9 mouse cellular contexts compared by ENCODE assay signal in genomic region chr2:102052951-102053660, GRCm38 (mm10).
DNase-seq lines count a peak whose midpoint lies in the region; ATAC-seq and TF ChIP-seq lines count a peak whose summit lies in the region.
"Had no signal": no experiment of that assay in that cellular context is flagged by ENCODE, and none has a peak within 500 bp of the region (broad histone marks: within the 10 kb centered on the region; RNA-seq: fewer than 3 reads in every experiment).

No protein-coding gene starts in this region.

- peaks cover 10% of the 10 kb centered on the region for H3K4me1 ChIP-seq in liver, embryonic 12.5 days
- peaks cover 3% of the 10 kb centered on the region; the same call in 1 of the 2 replicates for H3K4me1 ChIP-seq in bone marrow, adult 2 months (ENCODE audit: control insufficient read depth, insufficient read depth, low read length)
- H3K4me1 ChIP-seq in neural tube, embryonic 15.5 days = peaks cover 28% of the 10 kb centered on the region

- no peak overlapping the region for H3K9ac ChIP-seq in liver, embryonic 12.5 days
- no peak overlapping the region for H3K9ac ChIP-seq in neural tube, embryonic 15.5 days (replicated peaks)
- H3K9ac ChIP-seq: neural tube, embryonic 12.5 days had no signal

- peak; percentile 27; the same call in 1 of the 2 replicates for ATAC-seq in liver, embryonic 12.5 days
- no peak; the same call in 1 of the 2 replicates for ATAC-seq in neural tube, embryonic 15.5 days (ENCODE audit: low FRiP score)

- no peak overlapping the region for H3K4me2 ChIP-seq in liver, embryonic 12.5 days
- H3K4me2 ChIP-seq in neural tube, embryonic 15.5 days = no peak overlapping the region
- H3K4me2 ChIP-seq: neural tube, embryonic 12.5 days had no signal

- no peaks in the 10 kb centered on the region for H3K9me3 ChIP-seq in liver, embryonic 12.5 days (replicated peaks)
- no peaks in the 10 kb centered on the region for H3K9me3 ChIP-seq in neural tube, embryonic 15.5 days (replicated peaks)
- H3K9me3 ChIP-seq: neural tube, embryonic 12.5 days had no signal

- no peak overlapping the region for H3K27ac ChIP-seq in liver, embryonic 12.5 days
- H3K27ac ChIP-seq in bone marrow, adult 2 months (ENCODE audit: control insufficient read depth, insufficient read depth, low read depth, low read length, poor library complexity) = 0 out of 2 replicates have a peak overlapping the region, but pooled peaks have one; percentile 6
- no peak overlapping the region; the same call in 1 of the 2 replicates for H3K27ac ChIP-seq in neural tube, embryonic 15.5 days (replicated peaks)
- H3K27ac ChIP-seq: neural tube, embryonic 12.5 days had no signal

- TF ChIP-seq CTCF in bone marrow, adult 2 months (IDR thresholded peaks at IDR 0.05; ENCODE audit: control insufficient read depth, insufficient read depth, low read length) = no peak

- H3K36me3 ChIP-seq in liver, embryonic 12.5 days = no peaks in the 10 kb centered on the region
- peaks cover 3% of the 10 kb centered on the region; the same call in 1 of the 2 replicates for H3K36me3 ChIP-seq in neural tube, embryonic 15.5 days

- no peak overlapping the region for H3K4me3 ChIP-seq in liver, embryonic 12.5 days
- H3K4me3 ChIP-seq in bone marrow, adult 2 months (replicated peaks; ENCODE audit: control insufficient read depth, low read depth, low read length) = no peak overlapping the region
- H3K4me3 ChIP-seq in neural tube, embryonic 15.5 days (replicated peaks) = no peak overlapping the region
- H3K4me3 ChIP-seq: neural tube, embryonic 12.5 days had no signal

- no peak for DNase-seq in liver
- DNase-seq in frontal cortex, postnatal 10 days (ENCODE audit: low spot score in 2 of 2) = peak; percentile 49 to 73
- DNase-seq in left cerebral cortex, adult 11 months (ENCODE audit: low spot score) = peak; percentile 61
- DNase-seq in right cerebral cortex, postnatal 10 days (ENCODE audit: low spot score in 2 of 2) = peak; percentile 71 to 87
- DNase-seq in natural killer cell, adult 2 months (ENCODE audit: low spot score in 2 of 2) = no peak

- WGBS in liver, embryonic 12.5 days (ENCODE audit: insufficient replicate concordance) = 60% methylated on average over 10 of the region's 10 CpGs
- WGBS in bone marrow, adult 2 months = 30% methylated on average over 10 of the region's 10 CpGs
- 78% methylated on average over 10 of the region's 10 CpGs for WGBS in neural tube, embryonic 15.5 days

- TF ChIP-seq POLR2A in bone marrow, adult 2 months (IDR thresholded peaks at IDR 0.05; ENCODE audit: borderline replicate concordance, control insufficient read depth, low read depth, low read length) = no peak

- H3K27me3 ChIP-seq in liver, embryonic 12.5 days (replicated peaks) = no peaks in the 10 kb centered on the region
- H3K27me3 ChIP-seq in neural tube, embryonic 15.5 days (replicated peaks) = no peaks in the 10 kb centered on the region
- H3K27me3 ChIP-seq: neural tube, embryonic 12.5 days had no signal

Comparison
In these comparisons a context has a peak if more than half of its experiments do, and no peak if none do; other contexts are left out.
1. DNase-seq: peak in frontal cortex, postnatal 10 days (2 of 2), left cerebral cortex, adult 11 months (single experiment) and right cerebral cortex, postnatal 10 days (2 of 2); none in liver (single experiment) and natural killer cell, adult 2 months (0 of 2).